Mouse (Mus musculus) brain, adult 10 weeks (tissue): Measurements from ENCODE around the gene Efcab10. TPM values are rescaled to one million over a fixed set of nuclear protein-coding genes. Genes with fewer than 3 reads are reported as not detected.

Experiments
- polyA plus RNA-seq: library from polyadenylated mRNA; stranded (reverse); fragments of 350-450 nt; fragmentation: Illumina TruSeq; extraction: RNeasy Lipid Tissue Mini Kit (QIAGEN cat#74804); gene quantifications from one replicate; pipeline ENCODE4 v1.2.3, GENCODE M21; 2015; ENCODE audit warnings: low read depth, low replicate concordance

Gene Efcab10
- polyA plus RNA-seq, result 7.1 TPM

GRCm38 (mm10) chr12:33394804-33395623, at the start of gene Efcab10:
Efcab10 (plus strand) TSS chr12:33394854.

GRCm38 (mm10) chr12:33429387-33430160, 34.9 kb downstream of the Efcab10 start, which contains the start of gene Twistnb:
Twistnb (plus strand) TSS chr12:33429635.

Other genes starting within 250 kb of the Efcab10 start
- 29.5 TPM for gene Atxn7l1, start 247.2 kb upstream of the Efcab10 start, polyA plus RNA-seq
- 10.2 TPM for gene Twistnb, start 34.8 kb downstream of the Efcab10 start, polyA plus RNA-seq